Mouse (Mus musculus) forebrain, embryonic 15.5 days (tissue): Measurements from ENCODE around the gene Snu13. TPM values are rescaled to one million over a fixed set of nuclear protein-coding genes. Genes with fewer than 3 reads are reported as not detected.

Experiments used
- ATAC-seq: fragments of 200-750 bp; cut with Nextera tagmentation; replicated peaks from 2 replicates; pipeline ENCODE4 v1.8.0; 2017; ENCODE audit warnings: mild to moderate bottlenecking, moderate TSS enrichment, moderate library complexity
- H3K27ac ChIP-seq: fragments of 300-500 bp; sonication (generic); replicated peaks from 2 replicates; pipeline ENCODE4 v1.5.1; 2015; ENCODE audit warnings: mild to moderate bottlenecking, inconsistent platforms
- H3K27me3 ChIP-seq: fragments of 300-500 bp; sonication (generic); 2 replicates; pipeline ENCODE4 v1.6.1; 2015; ENCODE audit warnings: inconsistent platforms
- H3K36me3 ChIP-seq: fragments of 300-500 bp; sonication (generic); 2 replicates; pipeline ENCODE4 v1.6.1; 2015; ENCODE audit warnings: mild to moderate bottlenecking, inconsistent platforms
- H3K4me1 ChIP-seq: fragments of 300-500 bp; sonication (generic); 2 replicates; pipeline ENCODE4 v1.6.1; 2015; ENCODE audit warnings: inconsistent platforms
- H3K4me2 ChIP-seq: fragments of 300-500 bp; sonication (generic); replicated peaks from 2 replicates; pipeline ENCODE4 v1.6.1; 2015; ENCODE audit warnings: mild to moderate bottlenecking, inconsistent platforms
- H3K4me3 ChIP-seq: fragments of 300-500 bp; sonication (generic); 2 replicates; pipeline ENCODE4 v1.5.1; 2015; ENCODE audit warnings: mild to moderate bottlenecking, inconsistent platforms
- H3K9ac ChIP-seq: fragments of 300-500 bp; sonication (generic); replicated peaks from 2 replicates; pipeline ENCODE4 v1.6.1; 2015; ENCODE audit warnings: mild to moderate bottlenecking, inconsistent platforms
- H3K9me3 ChIP-seq: fragments of 300-500 bp; sonication (generic); 2 replicates; pipeline ENCODE4 v1.6.1; 2016; ENCODE audit warnings: inconsistent platforms
- WGBS: fragments of 180-500 bp; shearing (Covaris S2); methylation state at CpG from one replicate; pipeline ENCODE4 v1.1.7; 2015; ENCODE audit warnings: mixed read lengths; 5-methylcytosine and 5-hydroxymethylcytosine counted together
- polyA plus RNA-seq: library from polyadenylated mRNA; unstranded; fragments of >200 nt; fragmentation: Nextera tagmentation; extraction: Ambion mirVana; gene quantifications from 2 replicates; pipeline ENCODE4 v1.2.1, GENCODE M21; 2015

Snu13 gene
- polyA plus RNA-seq, 1 experiment from 2014 or later = 264 TPM

- peaks cover 66% of the 10 kb centered on the region for H3K36me3 ChIP-seq
- no peak overlapping the region for H3K4me3 ChIP-seq
- H3K9me3 ChIP-seq = no peaks in the 10 kb centered on the region
- no peak for ATAC-seq
- H3K4me1 ChIP-seq = peaks cover 6% of the 10 kb centered on the region; the same call in 1 of the 2 replicates
- H3K4me2 ChIP-seq = no peak overlapping the region
- H3K27ac ChIP-seq = no peak overlapping the region
- WGBS = 91% methylated on average over 13 of the region's 13 CpGs
- H3K9ac ChIP-seq = no peak overlapping the region
- H3K27me3 ChIP-seq = no peaks in the 10 kb centered on the region
Measured at GRCm38 (mm10) chr15:82022535-82023088, 24.8 kb downstream of the Snu13 start.

DNA sequence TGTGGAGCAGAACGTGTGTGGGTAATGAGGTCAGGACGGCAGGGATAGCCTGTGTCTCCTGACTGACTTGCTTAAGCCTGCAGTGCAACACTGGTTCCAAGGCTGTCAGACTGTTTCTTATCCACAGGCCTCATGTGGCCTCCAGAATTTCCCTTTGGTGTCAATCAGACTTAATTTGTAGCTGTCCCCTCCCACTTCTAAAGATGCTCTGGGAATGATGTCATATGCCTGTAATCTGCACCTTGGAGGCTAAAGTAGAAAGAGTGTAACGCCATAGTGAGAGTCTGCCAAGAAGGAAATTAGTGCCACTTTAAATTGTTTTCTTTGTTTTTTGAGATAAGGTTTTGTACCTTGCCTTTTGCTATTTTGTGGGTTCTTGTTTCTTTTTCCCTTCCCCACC, 28.1 kb downstream of the Snu13 start:
- Histone ChIP-seq H3K36me3 (peaks cover 34% of the 10 kb centered on the region), H3K4me3 (no peak overlapping the region), H3K4me1 (peaks cover 27% of the 10 kb centered on the region), H3K9me3 (no peaks in the 10 kb centered on the region), H3K4me2 (no peak overlapping the region), H3K9ac (no peak overlapping the region), H3K27ac (no peak overlapping the region), H3K27me3 (no peaks in the 10 kb centered on the region)
- no peak for ATAC-seq
- 79% methylated on average over 3 of the region's 3 CpGs for WGBS

GRCm38 (mm10) chr15:82017461-82017860, 29.9 kb downstream of the Snu13 start:
- no peak overlapping the region for H3K27ac ChIP-seq
- WGBS = 66% methylated on average over 4 of the region's 4 CpGs
- H3K36me3 ChIP-seq = peaks cover 16% of the 10 kb centered on the region
- H3K27me3 ChIP-seq = no peaks in the 10 kb centered on the region
- H3K4me2 ChIP-seq = no peak overlapping the region
- no peaks in the 10 kb centered on the region for H3K9me3 ChIP-seq
- no peak overlapping the region for H3K9ac ChIP-seq
- no peak for ATAC-seq
- peaks cover 32% of the 10 kb centered on the region for H3K4me1 ChIP-seq
- no peak overlapping the region for H3K4me3 ChIP-seq

GRCm38 (mm10) chr15:82016830-82017229, 30.6 kb downstream of the Snu13 start:
- no peak for ATAC-seq
- Histone ChIP-seq H3K36me3 (peaks cover 15% of the 10 kb centered on the region), H3K4me1 (peaks cover 32% of the 10 kb centered on the region), H3K9ac (peak overlapping the region; percentile 71), H3K9me3 (no peaks in the 10 kb centered on the region), H3K4me3 (peak overlapping the region; percentile 74), H3K4me2 (peak overlapping the region; percentile 70), H3K27me3 (no peaks in the 10 kb centered on the region), H3K27ac (peak overlapping the region; percentile 73)
- WGBS = 18% methylated on average over 6 of the region's 6 CpGs

DNA sequence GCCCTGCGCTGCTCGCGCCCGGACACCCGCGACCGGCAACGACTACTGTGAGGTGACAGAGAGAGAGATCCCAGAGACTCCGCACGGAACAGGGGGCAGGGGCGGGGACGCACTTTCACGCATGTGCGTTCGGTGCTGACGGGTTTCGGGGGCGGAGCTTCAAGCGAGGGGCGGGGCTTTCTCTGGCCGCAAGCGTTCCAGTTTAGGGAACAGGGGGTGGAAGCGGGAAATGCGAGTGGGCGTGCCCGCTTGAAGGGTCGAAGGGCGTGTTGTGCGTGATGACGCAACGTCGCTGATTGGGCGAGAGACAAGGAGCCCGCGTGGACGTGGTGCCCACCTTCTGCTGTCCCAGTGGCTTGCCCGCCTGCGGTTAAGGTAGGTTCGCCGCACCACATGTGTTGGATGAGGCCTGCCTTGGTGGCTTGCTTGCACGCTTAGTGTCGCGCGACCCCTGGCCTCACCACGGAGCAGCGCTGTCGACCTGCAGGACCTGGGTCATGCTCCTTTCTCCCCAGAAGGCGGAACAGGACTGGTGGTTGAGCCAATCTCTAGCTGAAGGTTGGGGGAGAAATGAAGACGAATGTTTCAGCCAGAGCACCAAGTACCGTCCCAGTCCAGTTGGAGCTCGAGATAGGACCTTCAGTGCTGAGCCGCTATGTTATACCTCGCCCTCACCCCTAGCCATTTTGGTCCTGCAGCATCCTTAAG, 31.1 kb downstream of the Snu13 start:
- 0% methylated on average over 53 of the region's 53 CpGs for WGBS
- Histone ChIP-seq H3K9ac (peak overlapping the region; percentile 83), H3K4me2 (peak overlapping the region; percentile 87), H3K27me3 (no peaks in the 10 kb centered on the region), H3K9me3 (no peaks in the 10 kb centered on the region), H3K27ac (peak overlapping the region; percentile 82), H3K36me3 (peaks cover 11% of the 10 kb centered on the region), H3K4me1 (peaks cover 32% of the 10 kb centered on the region), H3K4me3 (peak overlapping the region; percentile 74)
- ATAC-seq = peak; percentile 97

DNA sequence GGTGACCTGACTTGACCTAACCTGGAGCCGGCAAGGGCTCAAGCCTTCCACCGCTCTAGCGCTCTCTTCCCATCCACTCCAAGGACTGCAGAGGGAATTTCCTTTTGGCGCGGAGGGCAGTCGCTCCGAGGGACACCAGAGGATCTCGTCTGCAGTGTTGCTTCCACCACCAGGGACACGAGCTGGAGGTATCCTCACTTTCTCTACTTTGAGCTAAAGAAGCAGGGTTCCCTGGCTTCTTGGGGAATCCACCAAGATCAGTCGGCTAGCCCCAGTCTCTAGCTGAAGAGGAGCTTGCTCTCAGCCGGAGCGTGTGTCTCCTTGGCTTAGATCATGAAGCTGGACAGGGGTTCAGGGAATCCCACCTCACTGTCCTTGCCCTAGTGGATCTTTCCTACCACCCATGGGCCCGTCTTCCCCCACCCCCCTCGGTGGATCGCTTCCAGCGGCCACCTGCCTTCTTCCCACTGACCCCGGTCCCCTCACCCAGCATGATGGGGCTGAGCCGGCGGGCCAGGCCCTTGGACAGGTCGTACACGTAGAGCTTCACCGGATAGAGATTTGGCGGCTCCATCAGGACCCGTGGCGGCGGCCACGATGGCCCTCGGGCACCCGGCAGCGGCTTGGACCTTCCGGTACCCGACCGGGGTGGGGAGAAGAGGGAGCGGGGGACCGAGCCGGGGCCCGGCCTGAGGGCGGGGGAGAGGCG, 31.9 kb downstream of the Snu13 start:
- Histone ChIP-seq H3K4me2 (peak overlapping the region; percentile 87), H3K9ac (peak overlapping the region; percentile 83), H3K27ac (peak overlapping the region; percentile 82), H3K36me3 (peaks cover 10% of the 10 kb centered on the region), H3K4me3 (peak overlapping the region; percentile 74), H3K27me3 (no peaks in the 10 kb centered on the region), H3K4me1 (peaks cover 32% of the 10 kb centered on the region), H3K9me3 (no peaks in the 10 kb centered on the region)
- peak; percentile 4; the same call in 1 of the 2 replicates for ATAC-seq
- WGBS = under 1% methylated on average over 39 of the region's 39 CpGs

- peaks cover 8% of the 10 kb centered on the region for H3K36me3 ChIP-seq
- peak overlapping the region; percentile 83 for H3K9ac ChIP-seq
- H3K4me1 ChIP-seq = peaks cover 32% of the 10 kb centered on the region
- no peak for ATAC-seq
- H3K27me3 ChIP-seq = no peaks in the 10 kb centered on the region
- H3K4me2 ChIP-seq = peak overlapping the region; percentile 87
- peak overlapping the region; percentile 82; the same call in 1 of the 2 replicates for H3K27ac ChIP-seq
- 13% methylated on average over 9 of the region's 9 CpGs for WGBS
- peak overlapping the region; percentile 74 for H3K4me3 ChIP-seq
- H3K9me3 ChIP-seq = no peaks in the 10 kb centered on the region
Measured at GRCm38 (mm10) chr15:82014745-82015391, 32.5 kb downstream of the Snu13 start.

DNA sequence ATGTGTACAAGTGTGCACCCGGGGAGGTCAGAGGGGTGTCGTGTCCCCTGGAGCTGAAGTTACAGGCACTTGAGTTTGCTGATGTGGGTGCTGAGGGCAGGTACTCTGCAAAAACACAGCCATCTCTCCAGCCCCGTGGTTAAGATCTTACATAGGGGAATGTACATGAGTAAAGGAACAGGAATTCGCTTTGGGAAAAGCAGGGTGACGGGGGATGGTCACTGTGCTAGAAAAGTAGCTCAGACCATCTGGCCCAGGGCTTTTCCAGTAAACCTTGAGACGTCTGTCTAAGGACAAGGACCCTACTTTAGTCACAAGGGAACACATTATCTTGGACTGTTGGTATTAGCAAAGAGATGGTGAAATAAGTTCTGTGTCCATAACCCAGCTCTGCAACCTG, 35.5 kb downstream of the Snu13 start:
- Histone ChIP-seq H3K36me3 (no peaks in the 10 kb centered on the region), H3K27ac (no peak overlapping the region), H3K4me1 (peaks cover 21% of the 10 kb centered on the region), H3K27me3 (no peaks in the 10 kb centered on the region), H3K4me2 (no peak overlapping the region), H3K9ac (no peak overlapping the region), H3K9me3 (no peaks in the 10 kb centered on the region), H3K4me3 (no peak overlapping the region)
- no peak for ATAC-seq
- WGBS = 89% methylated on average over 6 of the region's 6 CpGs

- peaks cover 29% of the 10 kb centered on the region for H3K36me3 ChIP-seq
- WGBS = 94% methylated on average over 8 of the region's 8 CpGs
- no peak overlapping the region for H3K27ac ChIP-seq
Measured at GRCm38 (mm10) chr15:82004257-82004656, 43.1 kb downstream of the Snu13 start.

DNA sequence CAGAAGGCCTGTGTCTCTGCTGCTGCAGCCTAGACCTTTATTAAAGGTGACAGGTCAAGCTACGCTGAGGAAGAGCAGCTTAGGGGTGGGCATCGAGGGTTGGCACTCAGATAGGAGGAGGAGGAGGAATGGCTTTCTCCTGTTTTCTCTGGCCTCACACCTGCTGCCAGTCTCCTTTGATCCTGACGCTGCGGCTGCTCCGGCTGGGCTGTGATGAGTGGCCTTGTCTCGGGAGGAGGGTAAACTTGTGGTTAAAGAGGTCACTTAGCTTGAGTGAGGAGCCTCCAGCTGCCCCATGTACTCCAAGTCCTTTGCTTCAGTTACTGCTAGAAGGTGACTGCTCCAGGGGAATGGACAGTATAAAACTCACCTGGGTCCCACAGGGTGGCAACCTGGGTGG, 53.4 kb downstream of the Snu13 start:
- H3K27ac ChIP-seq = no peak overlapping the region
- peaks cover 6% of the 10 kb centered on the region; the same call in 1 of the 2 replicates for H3K4me1 ChIP-seq
- no peak overlapping the region for H3K4me2 ChIP-seq
- ATAC-seq = no peak
- no peak overlapping the region for H3K4me3 ChIP-seq
- H3K9ac ChIP-seq = no peak overlapping the region
- H3K27me3 ChIP-seq = no peaks in the 10 kb centered on the region
- H3K36me3 ChIP-seq = peaks cover 39% of the 10 kb centered on the region
- WGBS = 93% methylated on average over 6 of the region's 6 CpGs
- no peaks in the 10 kb centered on the region for H3K9me3 ChIP-seq

More at GRCm38 (mm10) chr15:82004257-82004656, 43.1 kb downstream of the Snu13 start:
- H3K27me3 ChIP-seq = no peaks in the 10 kb centered on the region
- H3K4me3 ChIP-seq = no peak overlapping the region
- no peak overlapping the region for H3K4me2 ChIP-seq
- H3K9ac ChIP-seq = no peak overlapping the region
- H3K9me3 ChIP-seq = no peaks in the 10 kb centered on the region
- no peak for ATAC-seq
- H3K4me1 ChIP-seq = no peaks in the 10 kb centered on the region

- Histone ChIP-seq H3K4me1 (peaks cover 10% of the 10 kb centered on the region), H3K27me3 (no peaks in the 10 kb centered on the region), H3K36me3 (peaks cover 17% of the 10 kb centered on the region), H3K9me3 (no peaks in the 10 kb centered on the region), H3K4me2 (no peak overlapping the region), H3K4me3 (no peak overlapping the region), H3K9ac (no peak overlapping the region), H3K27ac (no peak overlapping the region)
- no peak for ATAC-seq
- 58% methylated on average over 7 of the region's 7 CpGs for WGBS
Measured at GRCm38 (mm10) chr15:81990549-81990948, 56.8 kb downstream of the Snu13 start.
